Mouse (Mus musculus): Measurements from ENCODE around the gene Nt5c3.

The Nt5c3 gene

GRCm38 (mm10) chr6:56923726-56924707, at the start of gene Nt5c3, which contains the start of gene Vmn1r4:
Nt5c3 (minus strand) TSS chr6:56923932.
Vmn1r4 (plus strand) TSS chr6:56924015.
- DNase-seq: peak; percentile 94 to 95

DNA sequence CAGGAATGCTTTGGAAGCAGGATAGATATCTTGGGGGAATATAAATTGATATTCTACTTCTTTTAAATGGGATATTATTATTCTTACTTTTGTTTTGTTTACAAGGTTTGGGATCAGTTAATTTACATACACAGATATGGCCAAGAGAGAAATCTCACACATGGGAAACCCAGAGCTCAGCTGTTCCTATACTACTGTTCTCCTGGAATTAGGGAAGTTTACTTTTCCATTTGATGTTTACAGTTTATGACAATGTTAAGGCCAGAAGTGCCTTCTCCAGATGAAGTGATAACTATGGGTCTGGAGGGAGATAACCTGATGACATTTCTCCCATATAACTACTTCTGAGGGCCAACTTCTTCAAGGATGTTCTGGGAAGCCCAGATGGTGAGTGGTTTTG, 46.2 kb upstream of the Nt5c3 start, which contains the start of gene Vmn1r5:
Vmn1r5 (plus strand) TSS at position 301 of the 400 bp plus-strand sequence.
- DNase-seq: no peak

DNA sequence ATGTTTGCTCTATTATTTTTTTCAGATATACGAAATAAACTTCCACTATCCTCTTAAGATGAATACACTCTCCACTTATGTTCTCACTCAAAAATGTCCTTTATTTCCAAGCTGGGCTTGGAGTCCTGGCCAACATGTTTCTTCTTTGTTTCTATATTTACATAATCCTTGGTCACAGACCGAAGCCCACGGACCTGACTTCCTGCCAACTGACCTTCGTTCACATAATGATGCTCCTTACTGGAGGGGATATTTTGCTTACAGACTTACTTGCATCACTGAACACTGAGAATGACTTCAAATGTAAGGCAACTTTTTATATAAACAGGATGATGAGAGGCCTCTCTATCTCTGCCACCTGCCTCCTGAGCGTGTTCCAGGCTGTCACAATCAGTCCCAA, 32.7 kb upstream of the Nt5c3 start:
- DNase-seq: no peak

DNA sequence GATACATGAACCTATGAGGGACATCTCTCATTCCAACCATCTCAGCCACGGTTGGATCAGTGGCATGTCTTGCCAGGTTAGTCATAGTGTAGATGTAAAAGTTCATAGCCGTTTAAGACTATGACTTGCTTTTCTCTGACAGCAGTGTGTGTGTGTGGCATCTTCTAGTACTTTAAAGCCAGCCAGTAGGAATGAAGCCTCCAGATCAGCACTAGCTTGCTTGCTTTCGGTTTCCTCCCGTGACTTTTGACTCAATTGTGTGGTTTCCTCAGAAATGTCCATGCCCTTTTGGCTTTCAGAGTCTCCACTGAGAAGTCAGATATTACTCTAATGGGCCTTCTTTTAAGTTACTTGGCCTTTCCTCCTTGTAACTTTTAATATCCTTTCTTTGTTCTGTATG, 10.6 kb upstream of the Nt5c3 start:
- DNase-seq: no peak

GRCm38 (mm10) chr6:56932464-56932863, 8.7 kb upstream of the Nt5c3 start:
- no peak for DNase-seq

- no peak for DNase-seq
Observed at GRCm38 (mm10) chr6:56931648-56932415, 8.1 kb upstream of the Nt5c3 start.

- no peak for DNase-seq
Observed at GRCm38 (mm10) chr6:56923331-56923725, 404 bp downstream of the Nt5c3 start.

DNA sequence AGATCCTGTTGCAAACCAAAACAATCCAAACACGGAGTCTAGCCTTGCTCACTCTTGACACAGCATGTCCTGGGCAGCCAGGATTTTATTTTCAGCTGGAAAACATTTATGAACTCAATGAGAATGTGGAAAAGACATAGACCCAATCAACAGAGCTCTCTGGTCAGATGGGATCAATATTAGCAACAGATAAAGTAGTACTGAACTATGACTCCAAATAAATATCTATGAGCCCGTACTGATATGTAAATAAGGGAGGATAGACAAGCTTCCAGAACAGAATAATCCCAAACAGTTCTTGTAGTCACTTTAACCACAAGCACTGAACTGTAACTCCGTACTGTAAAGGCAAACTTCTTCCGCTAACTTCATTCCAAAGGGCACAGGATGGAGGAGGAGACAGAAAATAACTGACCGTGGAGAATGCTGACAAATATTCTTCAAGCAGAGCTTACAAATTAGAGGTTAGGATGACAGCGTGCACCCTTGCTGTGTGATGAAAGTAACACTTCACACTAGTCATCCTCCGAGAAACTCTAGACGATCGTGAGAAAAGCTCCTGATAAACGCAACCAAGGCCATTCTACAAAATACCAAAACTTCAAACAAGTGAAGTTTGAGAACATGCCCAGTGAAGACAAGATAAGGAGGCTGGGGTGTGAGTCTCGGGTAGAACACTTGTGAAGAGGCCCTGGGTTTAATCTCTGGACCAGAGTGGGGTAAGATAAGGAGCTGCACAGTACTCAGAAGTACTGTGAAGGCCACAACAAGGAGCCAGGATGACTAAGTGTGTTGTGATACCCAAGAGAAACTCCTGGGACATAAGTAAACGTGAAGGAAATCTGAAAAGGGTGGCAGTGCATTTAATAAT, 3.3 kb downstream of the Nt5c3 start:
- DNase-seq: no peak

GRCm38 (mm10) chr6:56919330-56920044, 4.2 kb downstream of the Nt5c3 start:
- DNase-seq: no peak

DNA sequence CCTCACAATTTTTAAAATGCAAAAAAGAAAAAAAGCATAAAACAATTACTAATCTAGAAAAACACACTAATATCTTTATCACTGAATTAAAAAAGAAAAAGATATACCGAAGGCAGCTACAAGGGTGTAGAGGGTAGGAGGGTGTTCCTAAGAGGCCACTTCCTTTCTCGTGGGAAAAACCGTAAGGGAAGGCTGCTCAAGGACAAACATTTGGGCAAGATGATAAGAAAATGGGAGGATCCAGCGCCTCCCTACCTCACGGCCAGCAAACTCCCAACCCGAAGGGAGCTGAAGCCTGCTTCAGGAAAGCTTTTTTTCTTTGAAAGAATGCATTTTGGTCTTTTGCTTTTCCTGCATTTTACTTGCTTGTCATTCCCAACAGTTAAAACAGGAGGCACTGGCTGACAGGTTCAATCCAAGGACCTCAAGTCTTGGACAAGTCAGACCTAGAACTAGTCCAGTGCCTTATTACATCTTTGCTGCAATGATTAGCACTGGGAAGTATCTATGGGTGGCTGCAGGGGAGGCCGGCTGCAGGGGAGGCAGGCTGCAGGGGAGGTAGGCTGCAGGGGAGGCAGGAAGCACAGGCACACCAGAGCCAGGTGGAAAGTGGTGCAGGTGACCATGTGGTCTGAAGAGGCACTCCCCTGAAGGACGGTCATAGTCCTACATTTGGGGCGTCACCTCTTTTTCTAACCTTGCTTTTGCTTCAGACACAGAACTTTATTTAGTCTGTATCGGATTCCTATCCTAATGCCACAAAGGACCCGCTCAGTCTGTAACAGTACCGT, 6.0 kb downstream of the Nt5c3 start:
- peak; percentile 24 to 41 for DNase-seq

DNA sequence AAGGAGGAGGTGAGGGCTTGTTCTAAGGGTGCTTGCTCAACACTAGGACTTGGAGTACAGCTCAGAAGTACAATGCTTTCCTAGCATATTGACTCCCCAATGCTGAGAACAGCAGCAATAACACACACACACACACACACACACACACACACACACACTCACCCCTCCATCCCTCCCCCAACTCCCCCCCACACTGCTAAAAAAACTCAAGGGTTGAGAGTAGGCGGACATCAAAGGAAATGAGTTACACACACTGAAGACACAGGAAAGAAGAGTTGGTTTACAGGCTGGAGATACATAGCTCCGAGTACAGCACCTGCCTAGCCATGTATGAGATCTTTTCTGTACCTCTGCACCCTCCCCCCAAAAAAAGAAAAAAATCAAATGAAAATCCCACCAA, 7.5 kb downstream of the Nt5c3 start:
- peak; percentile 50 to 52 for DNase-seq

DNA sequence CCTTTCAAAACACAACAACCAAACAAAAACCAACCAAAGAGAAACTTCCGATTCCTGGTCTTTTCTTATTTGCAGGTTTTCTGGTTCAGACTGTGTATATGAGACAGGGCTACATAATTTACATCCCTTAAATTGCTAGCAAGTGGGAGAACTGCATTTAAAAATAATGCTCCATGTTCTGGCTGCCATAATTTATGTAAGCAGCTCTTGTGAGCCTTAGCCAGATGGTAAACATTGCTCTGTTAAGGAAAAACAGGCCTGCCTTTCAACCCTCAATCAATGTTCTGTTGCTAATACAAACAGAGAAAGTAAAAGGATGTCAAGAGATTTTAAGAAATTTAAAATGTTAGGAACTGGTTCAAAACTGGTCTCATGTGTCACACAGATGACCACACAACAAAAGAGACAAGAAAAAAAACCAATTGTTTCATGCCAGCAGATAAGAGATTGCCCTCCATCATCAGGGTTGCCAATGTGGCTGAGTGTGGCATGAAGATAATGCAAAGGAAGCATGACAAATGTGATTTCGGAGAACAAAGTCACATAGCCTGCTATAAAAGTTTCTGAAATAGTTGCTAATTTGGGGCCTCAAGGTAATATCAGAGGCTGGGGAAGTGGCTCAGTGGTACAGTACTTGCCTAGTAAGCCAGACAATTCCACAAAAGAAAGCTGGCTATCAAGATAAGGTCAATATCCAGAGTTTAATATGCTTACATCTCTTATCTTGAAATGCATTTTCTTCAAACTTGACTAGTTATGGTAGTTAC, 10.5 kb downstream of the Nt5c3 start:
- no peak for DNase-seq

GRCm38 (mm10) chr6:56910910-56911309, 12.8 kb downstream of the Nt5c3 start:
- DNase-seq: no peak

- peak; percentile 63 to 66 for DNase-seq
Observed at GRCm38 (mm10) chr6:56908912-56909311, 14.8 kb downstream of the Nt5c3 start.

GRCm38 (mm10) chr6:56908397-56908796, 15.3 kb downstream of the Nt5c3 start:
- DNase-seq: no peak

GRCm38 (mm10) chr6:56907973-56908372, 15.8 kb downstream of the Nt5c3 start:
- no peak for DNase-seq

GRCm38 (mm10) chr6:56906121-56906846, 17.4 kb downstream of the Nt5c3 start:
- no peak for DNase-seq

GRCm38 (mm10) chr6:56905486-56905885, 18.2 kb downstream of the Nt5c3 start:
- no peak for DNase-seq

GRCm38 (mm10) chr6:56904982-56905381, 18.8 kb downstream of the Nt5c3 start:
- no peak for DNase-seq
